Mouse (Mus musculus): ENCODE measurements at regions not wholly inside any gene's neighbourhood (a gene's known extent, or its start where the extent isn't known, plus 50 kb on each side); places are given as distances from the start of the nearest gene placed in this dataset.
A peak's percentile ranks its signal among the peaks of the same experiment; 100 is the strongest.

DNA sequence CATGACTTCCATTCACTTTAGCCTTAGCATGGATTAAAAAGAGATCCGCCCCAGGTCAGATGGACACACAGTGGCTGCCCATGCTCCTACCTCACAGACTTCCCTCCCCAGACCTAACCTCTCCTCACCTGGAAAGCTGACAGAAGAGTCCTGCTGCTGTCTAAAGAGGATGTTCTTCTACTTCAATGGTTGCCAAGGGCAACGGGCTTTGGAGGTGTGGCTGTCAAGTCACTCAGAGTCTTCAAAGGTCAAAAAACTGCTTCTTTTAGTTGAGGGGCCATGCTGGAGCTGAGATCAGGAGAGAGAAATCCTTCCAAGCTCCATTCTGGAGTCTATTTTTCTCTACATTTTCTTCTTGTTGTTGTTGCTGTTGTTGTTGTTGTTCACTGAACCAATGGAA lies 89.1 kb upstream of the Krtap11-1 start:
- DNase-seq (no peak), ATAC-seq (ENCODE audit: insufficient read depth) (no peak)
- TF ChIP-seq CTCF (IDR thresholded peaks at IDR 0.05; ENCODE audit: low read depth), result no peak
- WGBS, result 71% methylated on average over 2 of the region's 2 CpGs
- no peaks in the 10 kb centered on the region for H3K9me3 ChIP-seq (ENCODE audit: low read depth, low read length)
- no peaks in the 10 kb centered on the region for H3K36me3 ChIP-seq (ENCODE audit: insufficient read depth)
- no peak overlapping the region for H3K27ac ChIP-seq (ENCODE audit: low read depth)
- no peaks in the 10 kb centered on the region for H3K27me3 ChIP-seq (ENCODE audit: insufficient read depth, low read length)
- no peaks in the 10 kb centered on the region for H3K4me1 ChIP-seq (ENCODE audit: insufficient read depth)
- H3K4me2 ChIP-seq, result no peak overlapping the region
- H3K4me3 ChIP-seq (ENCODE audit: low read depth, low read length), result no peak overlapping the region
- H3K9ac ChIP-seq, result no peak overlapping the region

DNA sequence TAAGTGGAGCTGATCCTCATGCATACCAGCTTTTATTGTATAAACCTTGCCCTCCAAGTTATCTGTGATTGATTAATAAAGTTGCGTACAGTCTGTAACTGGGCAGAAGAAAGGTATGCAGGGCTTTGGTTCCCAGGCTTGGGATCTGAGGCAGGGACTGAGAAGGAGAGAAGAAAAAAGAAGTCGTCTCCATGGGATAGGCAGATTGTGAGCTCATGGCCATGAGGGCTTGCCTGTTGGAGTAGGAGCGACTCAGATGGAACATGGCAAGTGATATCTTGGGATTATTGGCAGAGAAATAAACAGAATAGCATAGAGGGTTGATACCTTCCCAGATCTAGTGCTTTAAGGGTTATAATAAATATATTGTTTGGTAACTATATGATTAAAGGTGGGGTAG lies 85.1 kb upstream of the Krtap11-1 start:
- H3K36me3 ChIP-seq (ENCODE audit: insufficient read depth), result no peaks in the 10 kb centered on the region
- DNase-seq, result no peak
- H3K9ac ChIP-seq, result no peak overlapping the region
- no peak overlapping the region for H3K27ac ChIP-seq (ENCODE audit: low read depth)
- WGBS, result 89% methylated on average over 3 of the region's 3 CpGs
- TF ChIP-seq CTCF (IDR thresholded peaks at IDR 0.05; ENCODE audit: low read depth), result no peak
- no peak overlapping the region for H3K4me2 ChIP-seq
- no peak for ATAC-seq (ENCODE audit: insufficient read depth)
- no peak overlapping the region for H3K4me3 ChIP-seq (ENCODE audit: low read depth, low read length)
- no peaks in the 10 kb centered on the region for H3K9me3 ChIP-seq (ENCODE audit: low read depth, low read length)
- no peaks in the 10 kb centered on the region for H3K4me1 ChIP-seq (ENCODE audit: insufficient read depth)
- H3K27me3 ChIP-seq (ENCODE audit: insufficient read depth, low read length), result no peaks in the 10 kb centered on the region

DNA sequence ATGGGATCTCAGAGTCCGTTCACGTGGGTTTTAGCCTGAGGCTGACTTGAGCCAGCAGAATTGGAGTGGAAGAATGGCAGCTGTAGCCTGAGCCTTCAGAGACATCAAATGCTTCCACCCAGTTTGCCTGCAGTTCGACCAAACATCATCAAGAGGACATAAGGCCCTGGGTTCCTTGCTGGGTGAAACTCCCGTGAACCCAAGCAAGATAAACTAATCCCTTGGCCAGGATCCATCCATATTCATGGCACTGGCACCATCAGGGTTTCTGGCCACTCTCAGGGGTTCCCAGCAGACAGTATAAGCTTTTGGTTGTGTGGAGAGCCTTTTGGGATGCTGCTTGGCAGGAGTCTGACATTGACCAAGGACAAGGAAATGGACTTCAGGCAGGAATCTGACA lies 77.7 kb upstream of the Krtap11-1 start:
- 76% methylated on average over 4 of the region's 4 CpGs for WGBS
- H3K36me3 ChIP-seq (ENCODE audit: insufficient read depth), result no peaks in the 10 kb centered on the region
- no peak overlapping the region for H3K9ac ChIP-seq

DNA sequence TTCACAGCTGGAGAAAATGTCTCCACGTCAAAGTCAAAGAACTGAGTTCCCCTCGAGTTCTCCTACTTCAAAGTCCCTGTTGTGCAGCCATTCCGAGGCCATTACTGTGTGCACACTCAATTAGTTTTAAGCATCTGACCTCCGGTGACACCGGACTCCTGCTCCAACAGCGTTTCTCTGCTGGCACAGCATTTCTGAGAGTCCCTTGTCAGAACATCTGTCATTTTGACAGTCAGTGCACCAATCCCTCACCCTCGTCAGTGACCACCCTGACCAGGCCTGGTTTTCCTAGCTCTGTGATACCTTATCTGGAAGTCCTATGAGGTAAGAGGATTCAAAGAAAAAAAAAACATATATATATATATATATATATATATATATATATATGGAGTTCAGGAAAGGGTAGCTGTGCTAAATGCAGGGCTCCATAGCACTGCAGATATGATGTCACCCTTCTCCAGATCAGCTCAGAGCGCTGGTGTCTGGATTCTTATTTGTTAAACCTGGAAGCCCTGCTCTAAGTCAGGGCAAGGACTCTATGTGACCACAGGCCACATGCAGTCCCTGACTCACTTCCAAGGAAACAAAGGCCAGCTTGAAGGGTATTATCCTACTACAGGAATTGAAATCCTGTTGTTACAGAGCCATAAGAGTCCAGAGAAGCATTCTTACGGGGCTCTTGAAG lies 63.1 kb upstream of the Krtap11-1 start:
- TF ChIP-seq CTCF (IDR thresholded peaks at IDR 0.05; ENCODE audit: low read depth), result no peak
- WGBS, result 23% methylated on average over 9 of the region's 9 CpGs
- H3K27ac ChIP-seq (ENCODE audit: low read depth), result no peak overlapping the region
- no peak overlapping the region for H3K4me2 ChIP-seq
- no peak overlapping the region for H3K9ac ChIP-seq
- DNase-seq (peak; percentile 18), ATAC-seq (ENCODE audit: insufficient read depth) (peak; percentile 56; the same call in 1 of the 2 replicates)
- no peaks in the 10 kb centered on the region for H3K36me3 ChIP-seq (ENCODE audit: insufficient read depth)
- H3K27me3 ChIP-seq (ENCODE audit: insufficient read depth, low read length), result no peaks in the 10 kb centered on the region
- H3K4me3 ChIP-seq (ENCODE audit: low read depth, low read length), result no peak overlapping the region
- no peaks in the 10 kb centered on the region for H3K4me1 ChIP-seq (ENCODE audit: insufficient read depth)
- no peaks in the 10 kb centered on the region for H3K9me3 ChIP-seq (ENCODE audit: low read depth, low read length)

More for the DNA sequence above, 77.7 kb upstream of the Krtap11-1 start:
- Histone ChIP-seq H3K27ac (ENCODE audit: low read depth) (no peak overlapping the region), H3K27me3 (ENCODE audit: insufficient read depth, low read length) (no peaks in the 10 kb centered on the region), H3K4me3 (ENCODE audit: low read depth, low read length) (no peak overlapping the region), H3K9me3 (ENCODE audit: low read depth, low read length) (no peaks in the 10 kb centered on the region), H3K4me2 (no peak overlapping the region), H3K4me1 (ENCODE audit: insufficient read depth) (no peaks in the 10 kb centered on the region)
- no peak for DNase-seq
- no peak for TF ChIP-seq CTCF (IDR thresholded peaks at IDR 0.05; ENCODE audit: low read depth)
- no peak for ATAC-seq (ENCODE audit: insufficient read depth)

DNA sequence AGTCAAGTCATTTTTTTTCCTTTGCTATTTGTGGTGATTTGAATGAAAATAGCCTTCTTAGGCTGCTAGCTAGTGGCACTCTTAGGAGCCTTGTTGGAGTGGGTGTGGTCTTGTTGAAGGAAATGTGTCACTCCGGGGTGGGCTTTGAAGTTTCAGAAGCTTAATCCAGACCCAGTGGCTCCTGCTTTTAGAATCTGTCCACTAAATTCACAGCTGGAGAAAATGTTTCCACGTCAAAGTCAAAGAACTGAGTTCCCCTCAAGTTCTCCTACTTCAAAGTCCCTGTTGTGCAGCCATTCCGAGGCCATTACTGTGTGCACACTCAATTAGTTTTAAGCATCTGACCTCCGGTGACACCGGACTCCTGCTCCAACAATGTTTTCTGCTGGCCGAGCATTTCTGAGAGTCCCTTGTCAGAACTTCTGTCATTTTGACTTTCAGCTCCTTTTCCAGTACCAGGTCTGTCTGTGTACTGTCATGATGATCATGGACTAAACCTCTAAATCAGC lies 61.2 kb upstream of the Krtap11-1 start:
- DNase-seq (no peak), ATAC-seq (ENCODE audit: insufficient read depth) (no peak; the same call in 1 of the 2 replicates)
- 33% methylated on average over 6 of the region's 6 CpGs for WGBS
- H3K4me2 ChIP-seq, result no peak overlapping the region
- no peak overlapping the region for H3K4me3 ChIP-seq (ENCODE audit: low read depth, low read length)
- H3K27me3 ChIP-seq (ENCODE audit: insufficient read depth, low read length), result no peaks in the 10 kb centered on the region
- H3K9me3 ChIP-seq (ENCODE audit: low read depth, low read length), result no peaks in the 10 kb centered on the region
- no peak overlapping the region for H3K27ac ChIP-seq (ENCODE audit: low read depth)
- H3K4me1 ChIP-seq (ENCODE audit: insufficient read depth), result no peaks in the 10 kb centered on the region
- TF ChIP-seq CTCF (IDR thresholded peaks at IDR 0.05; ENCODE audit: low read depth), result no peak
- no peaks in the 10 kb centered on the region for H3K36me3 ChIP-seq (ENCODE audit: insufficient read depth)
- no peak overlapping the region for H3K9ac ChIP-seq

DNA sequence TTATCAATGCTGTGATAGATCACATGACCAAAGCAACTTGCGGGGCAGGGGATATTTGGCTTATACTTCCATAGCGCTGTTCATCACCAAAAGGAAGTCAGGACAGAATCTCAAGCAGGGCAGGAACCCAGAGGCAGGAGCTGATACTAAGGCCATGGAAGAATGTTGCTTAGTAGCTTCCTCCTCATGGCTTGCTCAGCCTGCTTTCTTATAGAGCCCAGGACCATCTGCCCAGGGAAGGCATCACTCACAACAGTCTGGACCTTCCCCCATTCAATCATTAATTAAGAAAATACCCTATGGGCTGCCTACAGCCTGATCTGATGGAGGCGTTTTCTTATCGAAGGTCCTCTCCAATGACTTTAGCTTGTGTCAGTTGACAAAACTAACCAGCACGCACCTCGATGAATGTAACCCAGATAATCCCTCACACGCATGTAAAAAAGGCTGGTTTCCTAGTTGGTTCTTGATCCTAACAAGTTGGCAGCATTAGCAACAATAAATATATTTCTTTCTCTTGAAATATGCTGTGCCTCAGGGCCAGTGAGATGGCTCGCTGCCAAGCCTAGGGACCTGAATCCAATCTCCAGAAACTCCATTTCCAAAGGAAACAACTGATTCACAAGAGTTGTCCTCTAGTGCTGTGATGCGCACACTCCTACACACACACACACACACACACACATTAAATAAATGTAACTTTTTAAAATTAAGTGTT lies 60.6 kb upstream of the Krtap11-1 start:
- no peaks in the 10 kb centered on the region for H3K9me3 ChIP-seq (ENCODE audit: low read depth, low read length)
- DNase-seq, result peak; percentile 13
- H3K4me3 ChIP-seq (ENCODE audit: low read depth, low read length), result no peak overlapping the region
- no peaks in the 10 kb centered on the region for H3K27me3 ChIP-seq (ENCODE audit: insufficient read depth, low read length)
- 87% methylated on average over 9 of the region's 9 CpGs for WGBS
- TF ChIP-seq CTCF (IDR thresholded peaks at IDR 0.05; ENCODE audit: low read depth), result no peak
- no peak; the same call in 1 of the 2 replicates for ATAC-seq (ENCODE audit: insufficient read depth)
- no peaks in the 10 kb centered on the region for H3K4me1 ChIP-seq (ENCODE audit: insufficient read depth)
- H3K36me3 ChIP-seq (ENCODE audit: insufficient read depth), result no peaks in the 10 kb centered on the region
- no peak overlapping the region for H3K4me2 ChIP-seq
- H3K27ac ChIP-seq (ENCODE audit: low read depth), result no peak overlapping the region
- H3K9ac ChIP-seq, result no peak overlapping the region

DNA sequence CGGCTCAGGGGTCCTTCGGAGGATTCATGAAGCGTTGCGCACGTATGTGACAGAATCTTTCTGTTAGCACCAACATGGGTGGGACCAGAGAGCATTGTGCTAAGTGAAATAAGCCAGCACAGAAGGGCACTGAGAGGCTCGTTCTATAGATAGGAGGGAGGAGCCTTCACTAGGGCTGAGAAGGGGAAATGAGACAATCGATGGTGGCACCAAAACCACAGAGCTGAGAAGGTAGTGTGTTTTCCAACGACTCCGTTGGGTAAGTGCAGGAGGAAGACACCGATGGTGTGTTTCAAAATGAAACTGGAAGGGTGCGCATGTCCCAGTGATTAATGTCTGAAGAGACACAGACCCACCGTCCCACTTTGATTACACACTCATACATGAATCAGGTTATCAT lies 54.7 kb upstream of the Krtap11-1 start:
- Histone ChIP-seq H3K27me3 (ENCODE audit: insufficient read depth, low read length) (no peaks in the 10 kb centered on the region), H3K36me3 (ENCODE audit: insufficient read depth) (no peaks in the 10 kb centered on the region), H3K9ac (no peak overlapping the region), H3K4me2 (no peak overlapping the region), H3K4me3 (ENCODE audit: low read depth, low read length) (no peak overlapping the region), H3K4me1 (ENCODE audit: insufficient read depth) (no peaks in the 10 kb centered on the region), H3K27ac (ENCODE audit: low read depth) (no peak overlapping the region), H3K9me3 (ENCODE audit: low read depth, low read length) (no peaks in the 10 kb centered on the region)
- ATAC-seq (ENCODE audit: insufficient read depth) (no peak), DNase-seq (no peak)
- TF ChIP-seq CTCF (IDR thresholded peaks at IDR 0.05; ENCODE audit: low read depth), result no peak
- WGBS, result 83% methylated on average over 12 of the region's 12 CpGs

Data from lung, embryonic 14.5 days (tissue).